Mouse (Mus musculus) forebrain, embryonic 15.5 days (tissue): Measurements from ENCODE around the gene Olfr1174-ps. TPM values are rescaled to one million over a fixed set of nuclear protein-coding genes. Genes with fewer than 3 reads are reported as not detected.
A peak's percentile ranks its signal among the peaks of the same experiment; 100 is the strongest.

Source experiments
- ATAC-seq: fragments of 200-750 bp; cut with Nextera tagmentation; replicated peaks from 2 replicates; pipeline ENCODE4 v1.8.0; 2017; ENCODE audit warnings: mild to moderate bottlenecking, moderate TSS enrichment, moderate library complexity
- H3K27ac ChIP-seq: fragments of 300-500 bp; sonication (generic); replicated peaks from 2 replicates; pipeline ENCODE4 v1.5.1; 2015; ENCODE audit warnings: mild to moderate bottlenecking, inconsistent platforms
- H3K27me3 ChIP-seq: fragments of 300-500 bp; sonication (generic); 2 replicates; pipeline ENCODE4 v1.6.1; 2015; ENCODE audit warnings: inconsistent platforms
- H3K36me3 ChIP-seq: fragments of 300-500 bp; sonication (generic); 2 replicates; pipeline ENCODE4 v1.6.1; 2015; ENCODE audit warnings: mild to moderate bottlenecking, inconsistent platforms
- H3K4me1 ChIP-seq: fragments of 300-500 bp; sonication (generic); 2 replicates; pipeline ENCODE4 v1.6.1; 2015; ENCODE audit warnings: inconsistent platforms
- H3K4me2 ChIP-seq: fragments of 300-500 bp; sonication (generic); replicated peaks from 2 replicates; pipeline ENCODE4 v1.6.1; 2015; ENCODE audit warnings: mild to moderate bottlenecking, inconsistent platforms
- H3K4me3 ChIP-seq: fragments of 300-500 bp; sonication (generic); 2 replicates; pipeline ENCODE4 v1.5.1; 2015; ENCODE audit warnings: mild to moderate bottlenecking, inconsistent platforms
- H3K9ac ChIP-seq: fragments of 300-500 bp; sonication (generic); replicated peaks from 2 replicates; pipeline ENCODE4 v1.6.1; 2015; ENCODE audit warnings: mild to moderate bottlenecking, inconsistent platforms
- H3K9me3 ChIP-seq: fragments of 300-500 bp; sonication (generic); 2 replicates; pipeline ENCODE4 v1.6.1; 2016; ENCODE audit warnings: inconsistent platforms
- WGBS: fragments of 180-500 bp; shearing (Covaris S2); methylation state at CpG from one replicate; pipeline ENCODE4 v1.1.7; 2015; ENCODE audit warnings: mixed read lengths; 5-methylcytosine and 5-hydroxymethylcytosine counted together
- polyA plus RNA-seq: library from polyadenylated mRNA; unstranded; fragments of >200 nt; fragmentation: Nextera tagmentation; extraction: Ambion mirVana; gene quantifications from 2 replicates; pipeline ENCODE4 v1.2.1, GENCODE M21; 2015

Gene Olfr1174-ps
- polyA plus RNA-seq = not detected in 2 replicates

DNA sequence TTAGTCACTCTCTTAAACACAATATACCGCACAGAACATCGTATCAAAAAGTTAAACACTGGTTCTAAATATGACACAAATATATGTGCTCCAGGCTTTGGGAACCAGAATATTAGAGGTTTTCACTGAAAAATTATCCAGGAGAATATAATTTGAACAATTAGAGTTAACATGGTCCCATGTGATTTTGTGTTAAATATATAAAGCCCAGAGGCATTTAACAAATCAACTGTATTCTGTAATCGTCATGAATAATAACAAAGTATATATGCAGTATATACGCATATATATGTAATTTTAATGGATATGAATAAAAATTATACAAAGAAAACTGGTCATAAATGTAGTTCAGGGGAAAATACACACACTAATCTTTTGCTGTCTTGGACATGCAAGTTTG, at the start of gene Olfr1174-ps:
TSS of gene Olfr1174-ps (minus strand) at position 101 of the 400 bp plus-strand sequence.
- no peak within 1 kb of the TSS for H3K4me3 ChIP-seq
- no peak within 1 kb of the TSS for H3K27ac ChIP-seq
- no peaks in the 10 kb centered on the region for H3K27me3 ChIP-seq
- no peak for ATAC-seq
- H3K4me1 ChIP-seq = no peaks in the 10 kb centered on the region
- H3K9me3 ChIP-seq = no peaks in the 10 kb centered on the region
- no peak within 1 kb of the TSS for H3K4me2 ChIP-seq
- no peak within 1 kb of the TSS for H3K9ac ChIP-seq
- 94% methylated on average over 4 of the region's 4 CpGs for WGBS
- H3K36me3 ChIP-seq = no peaks in the 10 kb centered on the region

DNA sequence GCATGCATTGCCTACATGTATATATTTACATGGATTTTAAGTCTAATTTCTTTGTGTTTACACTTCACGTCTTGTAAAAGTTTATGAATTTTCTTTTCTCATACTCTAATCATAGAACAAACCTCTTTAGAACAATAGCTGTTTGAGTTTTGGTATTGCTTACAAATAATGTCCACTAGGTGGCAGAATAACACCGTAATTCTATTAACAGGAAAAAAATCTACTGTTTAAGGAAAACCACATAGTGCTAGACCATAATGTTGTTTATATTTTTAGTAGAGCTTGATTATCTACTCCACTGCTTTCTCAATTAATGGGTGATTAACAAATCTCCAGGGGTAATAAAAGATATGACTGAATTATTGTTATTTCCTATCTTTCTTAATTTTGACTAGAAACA, 41.4 kb upstream of the Olfr1174-ps start:
- 2% methylated on average over 2 of the region's 2 CpGs for WGBS
- H3K9me3 ChIP-seq = no peaks in the 10 kb centered on the region
- no peak overlapping the region for H3K4me3 ChIP-seq
- H3K27ac ChIP-seq = no peak overlapping the region
- H3K36me3 ChIP-seq = no peaks in the 10 kb centered on the region
- no peaks in the 10 kb centered on the region for H3K27me3 ChIP-seq
- no peaks in the 10 kb centered on the region for H3K4me1 ChIP-seq
- no peak overlapping the region for H3K9ac ChIP-seq
- ATAC-seq = peak; percentile 66
- no peak overlapping the region for H3K4me2 ChIP-seq

DNA sequence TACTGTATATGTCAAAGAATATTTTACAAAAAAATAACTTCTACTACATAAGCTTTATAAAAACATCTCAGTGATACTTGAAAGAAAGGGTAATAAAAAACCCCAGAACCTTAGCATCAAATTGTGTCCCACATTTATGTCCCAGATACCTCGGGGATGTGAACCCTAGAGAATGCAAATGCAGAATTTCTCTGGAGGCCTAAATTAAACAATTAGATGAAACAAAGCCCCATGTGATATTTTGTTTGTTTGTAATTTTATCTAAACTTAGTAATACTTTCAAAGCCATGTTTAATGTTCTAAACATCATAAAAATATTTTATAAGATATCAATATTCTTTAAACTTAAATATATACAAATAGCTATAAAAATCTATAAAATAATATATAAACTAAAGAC, 31.5 kb upstream of the Olfr1174-ps start, which contains the start of gene Olfr1177-ps:
TSS of gene Olfr1177-ps (minus strand) at position 101 of the 400 bp plus-strand sequence.
- no peak for ATAC-seq
- H3K27me3 ChIP-seq = no peaks in the 10 kb centered on the region
- no peaks in the 10 kb centered on the region for H3K36me3 ChIP-seq
- no peaks in the 10 kb centered on the region for H3K9me3 ChIP-seq
- H3K27ac ChIP-seq = no peak within 1 kb of the TSS
- 78% methylated on average over 1 of the region's 1 CpGs for WGBS
- H3K4me3 ChIP-seq = no peak within 1 kb of the TSS
- H3K4me2 ChIP-seq = no peak within 1 kb of the TSS
- H3K4me1 ChIP-seq = no peaks in the 10 kb centered on the region
- H3K9ac ChIP-seq = no peak within 1 kb of the TSS

DNA sequence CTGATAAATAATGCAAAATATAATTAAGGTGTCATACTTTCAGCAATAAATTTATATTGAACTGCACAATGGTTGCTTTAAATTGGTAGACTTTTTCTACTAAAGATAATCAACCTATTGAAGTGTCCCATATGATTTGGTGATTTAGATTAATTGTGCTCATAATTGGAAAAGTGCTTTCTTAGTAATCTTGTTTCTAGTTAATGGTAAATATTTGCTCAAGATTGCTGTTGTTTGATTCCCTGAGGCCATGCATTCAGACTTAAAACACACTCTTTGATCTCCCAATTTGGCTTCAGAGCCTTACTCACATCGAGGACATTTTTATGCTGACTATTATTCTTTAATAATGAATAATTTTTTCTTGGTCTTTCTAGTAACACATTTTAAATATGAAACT, 21.5 kb upstream of the Olfr1174-ps start, which contains the start of gene Olfr1176:
TSS of gene Olfr1176 (plus strand) at position 301 of the 400 bp plus-strand sequence.
- no peak for ATAC-seq
- no peaks in the 10 kb centered on the region for H3K4me1 ChIP-seq
- H3K27me3 ChIP-seq = no peaks in the 10 kb centered on the region
- no peaks in the 10 kb centered on the region for H3K36me3 ChIP-seq
- no peak within 1 kb of the TSS for H3K4me3 ChIP-seq
- no peaks in the 10 kb centered on the region for H3K9me3 ChIP-seq
- H3K4me2 ChIP-seq = no peak within 1 kb of the TSS
- H3K9ac ChIP-seq = no peak within 1 kb of the TSS
- H3K27ac ChIP-seq = no peak within 1 kb of the TSS
- 72% methylated on average over 1 of the region's 1 CpGs for WGBS

DNA sequence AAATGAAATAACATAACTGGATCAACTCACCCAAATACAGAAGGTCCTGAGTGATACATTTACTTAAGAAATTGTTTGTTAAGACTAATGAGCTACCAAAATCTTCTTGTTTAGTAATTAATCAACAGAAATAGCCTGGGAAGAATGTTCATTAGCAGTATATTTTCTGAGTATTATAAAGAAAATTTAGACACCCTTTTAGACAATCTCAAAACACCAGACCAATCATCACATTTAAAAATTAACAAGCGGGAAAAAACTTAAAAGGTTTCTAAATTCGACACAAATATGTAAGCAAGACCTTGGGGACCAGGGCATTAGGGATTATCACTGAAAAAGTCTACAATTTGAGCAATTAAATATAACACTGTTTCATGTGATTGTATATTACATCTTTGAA, 12.2 kb upstream of the Olfr1174-ps start, which contains the start of gene Olfr1175-ps:
TSS of gene Olfr1175-ps (minus strand) at position 101 of the 400 bp plus-strand sequence.
- Histone ChIP-seq H3K27me3 (no peaks in the 10 kb centered on the region), H3K36me3 (no peaks in the 10 kb centered on the region), H3K9ac (no peak within 1 kb of the TSS), H3K4me2 (no peak within 1 kb of the TSS), H3K9me3 (no peaks in the 10 kb centered on the region), H3K4me1 (no peaks in the 10 kb centered on the region), H3K27ac (no peak within 1 kb of the TSS), H3K4me3 (no peak within 1 kb of the TSS)
- ATAC-seq = no peak
- WGBS = 84% methylated on average over 2 of the region's 2 CpGs

DNA sequence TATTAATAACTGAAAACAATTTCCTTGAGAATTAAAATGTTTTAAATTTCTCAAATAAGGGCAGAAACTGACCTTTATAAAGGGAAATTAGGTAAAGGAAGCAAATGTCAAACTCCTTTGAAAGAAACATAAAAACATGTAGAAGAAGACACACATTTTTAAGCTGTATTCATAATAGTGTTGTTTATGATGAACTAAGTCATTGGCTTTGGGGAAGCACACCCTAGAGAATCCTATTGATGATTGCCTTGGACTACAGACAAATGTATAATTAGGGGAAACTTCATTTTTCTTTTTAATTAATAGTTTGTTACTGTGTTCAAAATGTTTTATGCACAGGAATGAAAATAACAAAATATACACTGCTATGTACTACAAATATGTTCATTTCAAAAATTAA, 35.2 kb downstream of the Olfr1174-ps start, which contains the start of gene Olfr1173:
TSS of gene Olfr1173 (minus strand) at position 101 of the 400 bp plus-strand sequence.
- H3K4me3 ChIP-seq = no peak within 1 kb of the TSS
- H3K36me3 ChIP-seq = no peaks in the 10 kb centered on the region
- no peak within 1 kb of the TSS for H3K4me2 ChIP-seq
- H3K27me3 ChIP-seq = no peaks in the 10 kb centered on the region
- H3K4me1 ChIP-seq = no peaks in the 10 kb centered on the region
- ATAC-seq = no peak
- no peak within 1 kb of the TSS for H3K9ac ChIP-seq
- no peak within 1 kb of the TSS for H3K27ac ChIP-seq
- H3K9me3 ChIP-seq = no peaks in the 10 kb centered on the region

Other genes starting within 250 kb of the Olfr1174-ps start
- gene Olfr1163, start 243.3 kb downstream of the Olfr1174-ps start, polyA plus RNA-seq = not detected in 2 replicates
- not detected in 2 replicates for gene Olfr1164, start 221.2 kb downstream of the Olfr1174-ps start, polyA plus RNA-seq
- not detected in 2 replicates for gene Olfr1166, start 186.9 kb downstream of the Olfr1174-ps start, polyA plus RNA-seq
- not detected in 2 replicates for gene Olfr1167, start 159.9 kb downstream of the Olfr1174-ps start, polyA plus RNA-seq
- gene Olfr1168, start 133.3 kb downstream of the Olfr1174-ps start, polyA plus RNA-seq = not detected in 2 replicates
- not detected in 2 replicates for gene Olfr1170, start 86.8 kb downstream of the Olfr1174-ps start, polyA plus RNA-seq
- not detected in 2 replicates for gene Olfr1173, start 35.3 kb downstream of the Olfr1174-ps start, polyA plus RNA-seq
- not detected in 2 replicates for gene Olfr1175-ps, start 12.1 kb upstream of the Olfr1174-ps start, polyA plus RNA-seq
- gene Olfr1176, start 21.6 kb upstream of the Olfr1174-ps start, polyA plus RNA-seq = not detected in 2 replicates
- not detected in 2 replicates for gene Olfr1177-ps, start 31.4 kb upstream of the Olfr1174-ps start, polyA plus RNA-seq
- not detected in 2 replicates for gene Olfr1178, start 71.9 kb upstream of the Olfr1174-ps start, polyA plus RNA-seq
- gene Olfr1179, start 91.3 kb upstream of the Olfr1174-ps start, polyA plus RNA-seq = not detected in 2 replicates
- gene Olfr1180, start 104.0 kb upstream of the Olfr1174-ps start, polyA plus RNA-seq = not detected in 2 replicates
- gene Olfr1181, start 111.0 kb upstream of the Olfr1174-ps start, polyA plus RNA-seq = not detected in 2 replicates
- not detected in 2 replicates for gene Gm13757, start 134.0 kb upstream of the Olfr1174-ps start, polyA plus RNA-seq
- not detected in 2 replicates for gene Olfr1183, start 139.7 kb upstream of the Olfr1174-ps start, polyA plus RNA-seq
- not detected in 2 replicates for gene Olfr1184, start 168.5 kb upstream of the Olfr1174-ps start, polyA plus RNA-seq
- not detected in 2 replicates for gene Olfr1185-ps1, start 178.2 kb upstream of the Olfr1174-ps start, polyA plus RNA-seq
- not detected in 2 replicates for gene Olfr1186, start 203.4 kb upstream of the Olfr1174-ps start, polyA plus RNA-seq
- gene Olfr1188, start 241.8 kb upstream of the Olfr1174-ps start, polyA plus RNA-seq = not detected in 2 replicates